Mouse (Mus musculus) neural tube, postnatal 0 days (tissue): Measurements from ENCODE around the gene Pank1. TPM values are rescaled to one million over a fixed set of nuclear protein-coding genes. Genes with fewer than 3 reads are reported as not detected.

Experiments
- microRNA counts: library from miRNA; unstranded; fragments of <30 nt; microRNA quantifications from one replicate; lab custom pipeline; 2015
- microRNA-seq: library from miRNA; unstranded; fragments of <30 nt; microRNA quantifications from one replicate; pipeline ENCODE4, GENCODE M21; 2016
- polyA plus RNA-seq: library from polyadenylated mRNA; unstranded; fragments of >200 nt; fragmentation: Nextera tagmentation; extraction: Ambion mirVana; gene quantifications from 2 replicates; pipeline ENCODE4 v1.2.1, GENCODE M21; 2015

Gene Pank1
- 10.9 and 12.4 TPM in 2 replicates for polyA plus RNA-seq

DNA sequence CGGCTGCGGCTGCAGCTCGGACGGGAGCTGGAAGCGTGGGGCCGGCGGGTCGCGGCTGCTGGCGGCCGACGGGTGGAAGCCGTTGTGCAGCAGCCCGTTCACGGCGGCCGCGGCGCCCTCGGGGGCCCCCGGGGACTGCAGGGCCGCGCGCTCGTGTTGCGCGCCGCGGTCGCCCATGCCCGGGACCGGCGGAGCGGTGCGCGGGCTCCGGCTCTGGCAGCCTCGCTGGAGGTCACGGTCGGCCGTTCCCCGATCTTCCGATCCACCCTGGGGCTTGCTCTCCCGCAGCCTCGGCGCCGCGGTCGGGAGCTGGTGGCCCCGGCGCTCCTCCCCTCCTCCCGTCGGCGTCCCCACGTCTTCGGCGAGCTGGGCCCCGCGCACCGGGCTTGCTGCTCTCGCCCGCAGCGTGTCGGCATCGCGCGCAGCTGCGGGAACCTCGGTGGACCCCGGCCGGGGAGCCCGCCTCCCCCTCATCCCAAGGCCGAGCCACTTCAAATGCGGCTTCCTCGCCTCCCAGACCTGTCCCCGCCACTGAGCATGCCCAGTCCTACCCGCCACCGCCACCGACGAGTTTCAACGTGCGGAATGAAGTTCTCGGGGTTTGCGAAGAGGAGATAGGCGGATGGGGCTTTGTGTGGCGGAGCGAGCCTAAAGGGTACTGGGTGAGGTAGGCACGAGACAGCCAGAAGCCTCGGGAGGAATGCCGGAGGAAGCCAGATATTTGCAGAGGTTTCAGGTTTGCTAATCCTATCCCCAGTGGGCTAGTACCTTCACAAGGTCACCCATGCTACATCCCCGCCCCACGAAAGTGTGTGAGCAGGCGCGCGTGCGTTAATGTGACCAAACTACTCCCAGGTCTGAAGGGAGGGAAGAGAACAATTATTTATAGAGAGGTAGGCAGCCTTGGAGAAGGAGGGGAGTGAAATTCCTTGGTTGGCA is at the start of gene Pank1:
Gene Pank1 (minus strand): TSS at position 853 of the 939 bp plus-strand sequence.

DNA sequence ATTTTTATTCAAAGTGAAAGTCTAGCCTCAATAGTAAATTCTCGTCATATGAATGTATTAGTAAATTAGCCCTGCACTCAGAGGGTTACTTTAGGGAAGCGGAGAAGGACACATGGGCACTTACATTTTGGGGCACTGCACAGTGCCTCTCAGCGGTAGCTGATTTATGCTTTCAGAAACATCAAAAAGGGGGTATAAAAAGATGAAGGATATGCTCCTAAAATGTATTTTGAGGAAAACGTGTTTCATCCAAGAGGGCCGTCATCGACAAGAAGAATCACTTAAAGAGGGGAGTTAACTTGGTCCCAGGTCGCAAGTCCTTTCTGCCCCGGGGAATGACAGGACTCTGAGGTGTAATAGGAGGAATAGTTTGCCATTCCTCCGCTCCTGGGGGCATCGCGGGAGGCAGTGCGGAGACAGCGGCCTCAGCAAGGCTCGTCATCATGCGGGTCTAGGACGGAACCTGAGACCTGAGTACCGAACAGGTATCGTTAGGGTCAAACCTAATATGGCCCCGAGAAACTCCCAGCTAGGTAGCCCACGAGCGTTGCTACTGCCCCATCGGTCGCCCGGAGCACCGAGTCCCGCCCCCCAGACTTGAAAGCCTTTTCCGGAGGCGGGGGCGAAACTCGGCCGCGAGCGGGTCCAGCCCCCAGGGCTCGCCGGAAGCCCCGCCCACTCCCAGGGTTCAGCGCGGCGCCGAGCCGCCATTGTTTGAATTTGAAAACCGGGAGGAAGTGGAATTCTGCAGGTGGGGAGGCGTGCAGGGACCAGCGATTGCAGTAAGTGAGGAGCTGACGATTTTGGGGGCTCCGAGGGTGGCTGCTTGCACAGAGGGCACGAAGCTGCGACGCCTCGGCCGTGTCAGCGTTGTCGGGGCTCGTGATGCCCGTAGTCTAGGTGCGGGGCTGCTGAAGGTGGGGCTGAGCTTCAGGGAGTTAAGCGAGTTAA is 42.7 kb upstream of the Pank1 start, which contains the start of gene Kif20b:
Gene Kif20b (plus strand): TSS at position 710 of the 951 bp plus-strand sequence.

MicroRNA genes within 50 kb of the gene (microRNA counts, 519-probe panel; counts per million panel counts)
- 5,521 counts per million, percentile 72 among the panel's probes with 10 or more counts for microRNA mmu-miR-107 (lab: Ali Mortazavi, UCI)

Small RNA genes within 50 kb of the gene (microRNA-seq; reads per million reads assigned to microRNA genes)
- 2,834 reads per million, percentile 86 among the genes with 10 or more reads in this experiment for gene Mir107

Other genes with a start within 250 kb of the Pank1 start
- gene Ifit1bl2, start 238.7 kb downstream of the Pank1 start, polyA plus RNA-seq, result 0.08 and 0.39 TPM in 2 replicates
- 1.3 TPM in 2 replicates for gene Ifit1, start 238.6 kb downstream of the Pank1 start, polyA plus RNA-seq
- gene Slc16a12, start 132.2 kb downstream of the Pank1 start, polyA plus RNA-seq, result 1.5 and 1.8 TPM in 2 replicates
- 4.7 and 5.0 TPM in 2 replicates for gene Kif20b, start 42.9 kb upstream of the Pank1 start, polyA plus RNA-seq